Mouse (Mus musculus) kidney, adult 18-20 months (tissue): ENCODE data around the gene Hist3h2ba.

Source experiments
- DNase-seq: peaks from one replicate; pipeline ENCODE4 v3.0.0; 2021

Hist3h2ba gene

DNA sequence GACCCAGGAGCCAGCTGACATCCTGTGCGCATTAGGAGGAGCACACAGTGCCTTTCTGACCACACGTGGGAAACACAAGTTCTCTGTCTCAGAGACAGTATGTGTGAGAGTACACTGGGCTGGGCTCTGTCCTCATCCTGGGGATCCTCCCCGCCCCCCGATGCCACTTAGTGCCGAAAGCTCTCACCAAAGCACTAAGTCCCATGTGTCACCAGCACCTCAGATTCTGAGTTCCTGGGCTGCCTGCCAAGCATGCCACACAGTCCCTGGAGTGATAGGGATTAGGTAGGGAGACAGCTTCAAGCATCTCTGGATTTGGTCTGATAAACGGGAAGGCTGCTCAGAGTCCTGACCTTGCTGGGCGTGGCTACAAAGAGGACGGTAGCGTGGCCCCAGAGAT, 42.1 kb downstream of the Hist3h2ba start:
- DNase-seq = no peak

DNA sequence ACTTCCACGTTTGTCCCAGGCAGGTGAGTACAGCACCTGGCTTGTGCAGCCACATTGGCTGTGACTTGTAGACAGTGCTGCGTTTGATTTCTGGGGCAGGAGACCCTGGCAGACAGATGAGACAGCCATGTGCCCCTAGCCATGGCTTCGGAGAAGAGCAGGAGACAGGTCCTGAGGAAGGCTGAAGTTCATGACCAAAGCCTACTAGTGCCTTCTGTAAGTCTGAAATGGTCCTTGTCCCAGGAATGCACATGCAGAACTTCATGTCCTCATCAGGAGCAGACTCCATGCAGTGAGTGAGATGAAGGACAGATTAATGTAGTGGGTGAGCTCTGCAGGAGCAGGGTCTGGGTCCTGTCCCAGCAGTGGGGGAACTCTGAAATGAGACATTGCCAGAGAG, 43.2 kb downstream of the Hist3h2ba start:
- DNase-seq = no peak

DNA sequence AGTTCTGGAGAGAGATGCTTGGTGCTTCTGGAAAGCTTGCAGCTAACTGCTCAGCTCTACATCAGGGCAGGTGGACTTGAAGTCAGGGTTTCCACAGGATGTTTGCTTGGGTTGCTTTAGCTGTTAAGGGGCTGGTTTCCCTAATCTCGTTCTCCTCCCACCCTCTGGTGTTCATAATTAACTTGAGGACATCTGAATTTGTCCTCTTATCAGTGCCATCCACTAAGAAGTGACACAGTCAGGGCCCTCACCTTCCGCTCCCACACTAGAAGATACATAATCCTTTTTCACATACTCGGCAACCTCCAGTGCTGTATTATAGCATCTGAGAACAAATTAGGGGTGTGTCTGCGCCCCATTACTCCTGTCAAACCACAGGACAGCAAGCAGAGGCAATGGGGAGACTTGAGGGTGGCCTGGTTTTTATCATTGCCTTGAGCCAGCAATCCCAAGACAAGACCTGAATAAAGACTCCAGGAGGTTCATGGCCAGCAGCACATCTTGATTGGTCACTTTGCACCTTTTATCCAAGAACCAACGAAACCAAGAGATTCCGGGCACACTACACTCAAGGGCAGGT, 44.5 kb downstream of the Hist3h2ba start:
- DNase-seq = no peak

DNA sequence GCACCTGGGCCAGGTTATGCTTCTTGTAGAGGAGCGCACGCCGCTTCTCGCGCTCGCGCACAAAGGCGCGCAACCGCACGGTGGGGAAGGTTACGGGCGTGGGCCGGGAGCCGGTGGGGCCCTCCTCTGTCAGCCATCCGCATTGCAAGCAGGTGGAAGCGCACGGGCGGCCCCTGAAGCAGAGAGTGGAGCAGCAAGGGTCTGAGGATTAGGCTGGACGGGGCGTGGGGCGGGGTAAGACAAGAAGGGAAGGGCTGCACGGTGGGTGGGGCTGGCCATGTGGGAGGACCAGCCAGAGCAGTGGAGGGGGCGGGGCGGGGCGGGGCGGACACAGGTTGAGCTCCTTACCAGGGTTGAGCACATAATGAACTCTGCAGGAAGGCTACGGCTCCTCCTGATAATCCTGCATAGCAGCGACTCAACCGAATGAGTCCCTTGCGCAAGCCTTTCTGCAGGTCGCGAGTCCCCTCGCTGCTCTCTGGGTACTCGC, 45.7 kb downstream of the Hist3h2ba start:
- peak; percentile 60 for DNase-seq

DNA sequence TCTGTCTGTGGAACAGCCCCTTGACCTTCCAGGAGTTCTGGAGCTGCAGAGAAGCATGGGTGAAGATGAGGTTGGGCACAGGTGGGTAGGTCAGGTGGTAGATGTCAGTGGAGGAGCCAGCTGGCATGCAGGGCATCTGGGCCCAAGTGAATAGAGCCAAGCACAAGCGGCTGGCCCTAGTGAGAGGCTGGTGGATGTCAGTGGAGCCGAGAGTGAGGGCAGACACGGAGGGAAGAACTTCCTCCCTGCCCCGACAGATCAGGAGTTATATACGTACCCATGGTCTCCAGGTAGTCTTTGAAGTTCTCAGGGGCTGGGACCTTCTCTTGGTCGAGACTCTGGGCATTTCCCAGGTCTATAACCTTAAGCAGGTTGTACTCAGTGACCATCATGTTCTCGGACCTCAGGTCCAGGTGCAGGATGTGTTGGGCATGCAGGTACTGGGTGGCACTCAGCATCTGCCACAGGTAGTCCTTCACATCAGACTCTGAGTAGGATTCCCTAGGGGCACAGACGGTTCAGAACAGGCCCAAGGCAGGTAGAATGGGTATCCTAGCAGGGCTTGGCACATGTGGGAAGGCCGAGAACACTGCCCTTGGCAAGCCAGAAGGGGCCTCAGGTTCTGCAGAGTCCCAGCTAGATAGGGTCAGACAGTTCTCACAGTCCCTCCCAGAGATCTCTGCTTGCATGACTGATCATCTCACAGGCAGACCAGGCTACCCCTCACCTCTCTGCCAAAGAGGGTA, 46.5 kb downstream of the Hist3h2ba start:
- no peak for DNase-seq

DNA sequence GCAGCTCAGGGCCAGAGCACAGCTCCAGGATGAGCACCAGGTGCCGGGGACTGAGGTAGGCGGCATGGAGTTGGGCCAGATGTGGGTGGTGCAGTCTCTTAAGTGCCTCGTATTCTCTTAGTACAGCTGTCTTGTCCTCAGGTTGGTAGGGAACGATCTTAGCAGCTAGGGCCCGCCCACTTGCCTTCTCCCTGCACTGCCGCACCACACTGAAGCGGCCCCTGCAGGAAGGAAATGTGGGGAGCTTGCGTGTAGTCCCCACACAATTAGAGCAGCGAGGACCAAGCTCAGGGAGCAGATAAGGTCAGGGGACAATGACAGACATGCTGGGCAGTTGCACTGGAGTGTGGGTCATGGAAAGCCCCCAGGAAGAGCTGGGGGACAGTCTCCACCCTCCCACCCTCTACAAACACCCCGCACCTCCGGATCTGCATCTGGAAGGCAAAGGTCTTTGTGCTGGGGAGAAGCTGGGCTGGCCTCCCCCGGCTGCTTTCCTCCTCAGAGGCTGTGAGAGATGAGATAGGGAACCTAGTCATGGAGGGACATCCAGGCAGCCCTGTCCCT, 47.2 kb downstream of the Hist3h2ba start:
- no peak for DNase-seq

DNA sequence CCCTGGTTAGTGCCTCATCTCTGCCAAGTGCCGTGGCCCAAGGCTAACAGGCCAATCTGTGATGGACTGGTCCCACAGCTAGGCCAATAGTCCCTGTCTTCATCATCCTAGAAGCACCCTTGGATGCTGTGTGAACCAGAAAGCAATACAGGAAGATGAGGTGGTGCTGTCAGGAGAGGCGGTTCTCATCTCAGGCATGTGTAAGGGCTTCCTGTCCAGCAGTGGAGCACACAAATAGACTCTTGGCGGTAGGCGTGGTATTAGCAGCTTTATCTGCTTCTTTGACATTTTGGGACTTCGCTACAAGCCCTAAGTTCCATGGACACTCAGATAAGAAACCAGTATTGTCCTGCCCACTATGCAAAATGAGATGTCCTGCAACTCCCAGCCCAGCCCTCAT, 48.8 kb downstream of the Hist3h2ba start:
- no peak for DNase-seq
